Mouse (Mus musculus): ENCODE results near the gene Polq. TPM values are rescaled to one million over a fixed set of nuclear protein-coding genes. Genes with fewer than 3 reads are reported as not detected.
"Not testable (repeated sequence)": the region's sequence is repeated elsewhere in the genome, so short reads cannot be mapped to it uniquely, and the experiment has no call there.

The Polq gene
- total RNA-seq, 4 experiments from 2014 or later = 0.26 to 0.66 (median 0.55) TPM

DNA sequence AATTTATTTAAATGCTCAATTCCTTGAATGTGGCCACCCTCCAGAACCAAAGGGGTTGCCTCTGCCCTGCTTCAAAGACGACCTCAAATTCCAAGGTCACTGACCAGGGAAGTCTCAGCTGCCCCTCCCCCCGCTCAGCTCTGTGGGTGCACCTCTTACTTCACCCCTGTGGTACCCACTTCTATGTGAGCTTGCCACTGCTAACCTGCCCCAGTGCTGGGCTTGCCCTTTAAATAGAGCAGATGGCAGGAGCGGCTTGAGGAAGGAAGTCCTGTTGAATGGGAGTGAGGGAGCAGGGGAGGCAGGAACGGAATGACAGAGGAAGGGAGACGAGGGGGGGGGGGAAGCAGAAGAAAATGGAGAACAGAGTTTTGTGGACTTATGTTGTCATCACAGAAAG is 97.2 kb downstream of the Polq start:
- no peak for DNase-seq

DNA sequence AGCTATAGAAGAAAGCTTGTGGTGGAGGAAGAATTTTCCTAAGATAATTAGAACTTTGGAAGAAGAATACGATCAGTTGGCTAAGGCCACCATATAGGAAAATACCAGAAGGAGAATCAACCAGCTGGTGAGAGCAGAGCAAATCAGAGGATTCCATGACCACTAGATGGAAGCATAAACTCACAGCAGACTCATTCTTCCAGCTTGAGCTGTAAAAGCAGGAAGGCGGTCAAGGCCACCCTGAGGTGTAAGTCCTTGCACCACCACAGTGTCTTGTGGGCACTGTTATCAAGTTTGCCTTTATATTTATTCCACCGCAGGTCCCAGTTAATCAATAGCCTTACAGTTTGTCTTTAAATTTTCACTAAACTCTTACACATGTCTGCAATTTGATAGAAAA is 97.7 kb downstream of the Polq start:
- peak; percentile 50 for DNase-seq

DNA sequence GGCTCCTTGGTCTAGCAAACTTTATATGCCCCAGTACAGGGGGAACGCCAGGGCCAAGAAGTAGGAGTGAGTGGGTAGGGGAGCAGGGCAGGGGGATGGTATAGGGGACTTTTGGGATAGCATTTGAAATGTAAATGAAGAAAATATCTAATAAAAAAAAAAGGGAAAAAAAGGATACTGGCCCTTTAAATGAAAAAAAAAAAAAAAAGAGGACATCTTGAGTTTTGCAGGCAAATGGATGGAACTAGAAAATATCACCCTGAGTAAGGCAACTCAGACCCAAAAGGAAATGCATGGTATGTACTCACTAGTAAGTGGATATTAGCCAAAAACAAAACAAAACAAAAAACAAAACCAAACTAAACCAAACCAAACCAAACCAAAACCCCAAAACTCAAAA is 113.6 kb downstream of the Polq start:
- not testable (repeated sequence) for DNase-seq

Other genes starting within 250 kb of the Polq start
- gene Slc15a2, start 226.8 kb upstream of the Polq start, total RNA-seq (2022) = 1 to 10 TPM; 1.2 to 9.3 (median 4.1) TPM
- gene Iqcb1, start 183.4 kb upstream of the Polq start, total RNA-seq (2022) = 10 to 100 TPM; 18.0 to 23.5 (median 21.1) TPM
- gene Eaf2, start 136.8 kb upstream of the Polq start, total RNA-seq (2022) = 1 to 10 TPM; 1.6 to 2.6 (median 2.1) TPM
- 100 to 1,000 TPM; 104 to 125 (median 116) TPM for gene Golgb1, start 136.6 kb upstream of the Polq start, total RNA-seq (2022)
- gene Hcls1, start 76.8 kb upstream of the Polq start, total RNA-seq (2022) = 10 to 100 TPM; 10.0 to 17.2 (median 13.7) TPM
- gene Fbxo40, start 21.3 kb upstream of the Polq start, total RNA-seq (2022) = under 1 TPM; 0.06 to 0.38 (median 0.31) TPM